Mouse (Mus musculus): ENCODE measurements around the gene Arf3. TPM values are rescaled to one million over a fixed set of nuclear protein-coding genes. Genes with fewer than 3 reads are reported as not detected.

Gene Arf3
- polyA plus RNA-seq, 1 experiment: 72.0 TPM

DNA sequence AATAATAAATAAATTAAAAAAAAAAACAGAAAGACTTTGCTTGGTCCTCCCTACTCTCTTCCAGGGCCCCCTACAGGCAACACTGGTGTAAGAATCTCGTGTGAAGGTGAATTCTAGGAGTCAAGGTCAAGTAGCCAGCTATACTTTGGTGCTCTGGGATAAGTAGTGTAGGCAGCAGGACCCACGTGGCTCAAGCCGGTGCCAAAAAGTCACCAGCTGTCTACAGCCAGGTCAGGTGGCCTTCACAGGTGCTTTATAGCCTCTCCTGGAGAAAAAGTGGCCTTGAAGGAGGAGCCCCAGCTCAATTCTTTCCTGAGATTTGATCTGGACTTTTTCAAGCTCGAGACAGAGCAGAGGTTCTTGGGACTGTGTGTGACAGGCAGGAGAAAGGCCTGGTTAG, 36.9 kb downstream of the Arf3 start:
- Histone ChIP-seq H3K36me3 (ENCODE audit: control insufficient read depth, insufficient read depth) (no peaks in the 10 kb centered on the region), H3K27me3 (ENCODE audit: control insufficient read depth, insufficient read depth, insufficient read length) (no peaks in the 10 kb centered on the region), H3K4me3 (no peak overlapping the region), H3K4me2 (ENCODE audit: low read depth) (no peak overlapping the region), H3K79me2 (ENCODE audit: control insufficient read depth, insufficient read depth) (no peaks in the 10 kb centered on the region), H3ac (ENCODE audit: control insufficient read depth, insufficient read length) (no peak overlapping the region)
- TF ChIP-seq MYOG (IDR thresholded peaks at IDR 0.05; ENCODE audit: control insufficient read depth in 1 of 3, insufficient read depth in 1 of 3, insufficient read length in 2 of 3, low read depth in 2 of 3): no peak
- no peak for TF ChIP-seq USF1 (IDR thresholded peaks at IDR 0.05; ENCODE audit: low read depth)
- TF ChIP-seq MYOD1 (IDR thresholded peaks at IDR 0.05; ENCODE audit: control insufficient read depth in 1 of 3, insufficient read length in 2 of 3, low read depth in 2 of 3): no peak
- TF ChIP-seq CEBPB (IDR thresholded peaks at IDR 0.05; ENCODE audit: insufficient read depth, poor library complexity, severe bottlenecking): no peak
- no peak for TF ChIP-seq E2F4 (IDR thresholded peaks at IDR 0.05; ENCODE audit: insufficient read depth)
- no peak for TF ChIP-seq POLR2AphosphoS2 (IDR thresholded peaks at IDR 0.05; ENCODE audit: insufficient read length, low read depth)
- TF ChIP-seq TCF12 (IDR thresholded peaks at IDR 0.05; ENCODE audit: insufficient read depth, poor library complexity, severe bottlenecking): no peak
- no peak for TF ChIP-seq REST (IDR thresholded peaks at IDR 0.05; ENCODE audit: insufficient read depth, insufficient read length)
- no peak for TF ChIP-seq MAX (IDR thresholded peaks at IDR 0.05; ENCODE audit: low read depth)
- TF ChIP-seq POLR2A (IDR thresholded peaks at IDR 0.05; ENCODE audit: insufficient read length, low read depth): no peak
- TF ChIP-seq TCF3 (IDR thresholded peaks at IDR 0.05; ENCODE audit: insufficient read length, low read depth): no peak
- TF ChIP-seq SRF (IDR thresholded peaks at IDR 0.05; ENCODE audit: control insufficient read depth, insufficient read length, low read depth): no peak

DNA sequence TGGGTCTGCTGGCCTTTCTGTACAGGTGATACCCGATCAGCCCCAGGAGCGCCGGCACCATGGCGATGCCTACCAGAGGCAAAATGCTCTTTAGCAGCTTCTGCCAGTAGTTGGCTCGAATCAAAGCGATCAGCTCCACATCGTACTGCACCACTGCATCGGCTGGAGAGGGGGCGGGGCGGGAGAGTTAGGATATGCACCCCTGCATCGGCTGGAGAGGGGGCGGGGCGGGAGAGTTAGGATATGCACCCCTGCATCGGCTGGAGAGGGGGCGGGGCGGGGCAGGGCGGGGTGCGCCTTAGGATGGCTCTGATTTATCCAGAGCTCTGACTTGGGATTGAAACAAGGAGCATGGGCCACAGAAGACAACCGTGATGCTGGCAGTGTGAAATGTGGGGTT, 38.6 kb downstream of the Arf3 start:
- Histone ChIP-seq H3ac (ENCODE audit: control insufficient read depth, insufficient read length) (no peak overlapping the region), H3K79me2 (ENCODE audit: control insufficient read depth, insufficient read depth) (no peaks in the 10 kb centered on the region), H3K4me3 (no peak overlapping the region), H3K27me3 (ENCODE audit: control insufficient read depth, insufficient read depth, insufficient read length) (no peaks in the 10 kb centered on the region), H3K4me2 (ENCODE audit: low read depth) (no peak overlapping the region), H3K36me3 (ENCODE audit: control insufficient read depth, insufficient read depth) (no peaks in the 10 kb centered on the region)
- TF ChIP-seq TCF12 (IDR thresholded peaks at IDR 0.05; ENCODE audit: insufficient read depth, poor library complexity, severe bottlenecking) (no peak), REST (IDR thresholded peaks at IDR 0.05; ENCODE audit: insufficient read depth, insufficient read length) (no peak), E2F4 (IDR thresholded peaks at IDR 0.05; ENCODE audit: insufficient read depth) (no peak), SRF (IDR thresholded peaks at IDR 0.05; ENCODE audit: control insufficient read depth, insufficient read length, low read depth) (no peak), USF1 (IDR thresholded peaks at IDR 0.05; ENCODE audit: low read depth) (no peak), POLR2A (IDR thresholded peaks at IDR 0.05; ENCODE audit: insufficient read length, low read depth) (no peak), CEBPB (IDR thresholded peaks at IDR 0.05; ENCODE audit: insufficient read depth, poor library complexity, severe bottlenecking) (no peak), MAX (IDR thresholded peaks at IDR 0.05; ENCODE audit: low read depth) (no peak), TCF3 (IDR thresholded peaks at IDR 0.05; ENCODE audit: insufficient read length, low read depth) (no peak), POLR2AphosphoS2 (IDR thresholded peaks at IDR 0.05; ENCODE audit: insufficient read length, low read depth) (no peak), MYOD1 (IDR thresholded peaks at IDR 0.05; ENCODE audit: control insufficient read depth in 1 of 3, insufficient read length in 2 of 3, low read depth in 2 of 3) (no peak)

DNA sequence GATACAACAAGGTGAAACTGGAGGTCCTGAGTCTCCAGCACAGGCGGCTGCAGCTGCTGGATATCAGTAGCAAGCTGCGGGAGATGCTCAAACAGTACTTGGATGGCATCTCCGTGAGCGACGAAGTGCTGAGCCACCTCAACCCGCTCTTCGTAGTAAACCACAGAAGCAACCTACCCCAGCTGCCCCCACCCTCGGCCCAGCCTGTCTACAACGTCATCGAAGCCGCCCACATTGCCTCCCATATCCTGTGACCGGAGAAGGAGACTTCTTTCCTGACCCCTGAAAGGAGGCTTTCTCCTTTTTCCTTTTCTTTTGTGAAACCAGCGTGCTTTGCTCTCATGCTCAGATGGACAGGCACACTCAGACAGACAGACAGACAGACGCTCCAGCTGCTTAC, 40.2 kb downstream of the Arf3 start:
- Histone ChIP-seq H3K36me3 (ENCODE audit: control insufficient read depth, insufficient read depth) (no peaks in the 10 kb centered on the region), H3K79me2 (ENCODE audit: control insufficient read depth, insufficient read depth) (no peaks in the 10 kb centered on the region), H3ac (ENCODE audit: control insufficient read depth, insufficient read length) (no peak overlapping the region), H3K4me3 (no peak overlapping the region), H3K4me2 (ENCODE audit: low read depth) (no peak overlapping the region), H3K27me3 (ENCODE audit: control insufficient read depth, insufficient read depth, insufficient read length) (no peaks in the 10 kb centered on the region)
- TF ChIP-seq E2F4 (IDR thresholded peaks at IDR 0.05; ENCODE audit: insufficient read depth) (no peak), REST (IDR thresholded peaks at IDR 0.05; ENCODE audit: insufficient read depth, insufficient read length) (no peak), POLR2AphosphoS2 (IDR thresholded peaks at IDR 0.05; ENCODE audit: insufficient read length, low read depth) (no peak), MAX (IDR thresholded peaks at IDR 0.05; ENCODE audit: low read depth) (no peak), CEBPB (IDR thresholded peaks at IDR 0.05; ENCODE audit: insufficient read depth, poor library complexity, severe bottlenecking) (no peak), SRF (IDR thresholded peaks at IDR 0.05; ENCODE audit: control insufficient read depth, insufficient read length, low read depth) (no peak), TCF12 (IDR thresholded peaks at IDR 0.05; ENCODE audit: insufficient read depth, poor library complexity, severe bottlenecking) (no peak), POLR2A (IDR thresholded peaks at IDR 0.05; ENCODE audit: insufficient read length, low read depth) (no peak), MYOD1 (IDR thresholded peaks at IDR 0.05; ENCODE audit: control insufficient read depth in 1 of 3, insufficient read length in 2 of 3, low read depth in 2 of 3) (no peak), USF1 (IDR thresholded peaks at IDR 0.05; ENCODE audit: low read depth) (no peak), MYOG (IDR thresholded peaks at IDR 0.05; ENCODE audit: control insufficient read depth in 1 of 3, insufficient read depth in 1 of 3, insufficient read length in 2 of 3, low read depth in 2 of 3) (no peak), TCF3 (IDR thresholded peaks at IDR 0.05; ENCODE audit: insufficient read length, low read depth) (no peak)

DNA sequence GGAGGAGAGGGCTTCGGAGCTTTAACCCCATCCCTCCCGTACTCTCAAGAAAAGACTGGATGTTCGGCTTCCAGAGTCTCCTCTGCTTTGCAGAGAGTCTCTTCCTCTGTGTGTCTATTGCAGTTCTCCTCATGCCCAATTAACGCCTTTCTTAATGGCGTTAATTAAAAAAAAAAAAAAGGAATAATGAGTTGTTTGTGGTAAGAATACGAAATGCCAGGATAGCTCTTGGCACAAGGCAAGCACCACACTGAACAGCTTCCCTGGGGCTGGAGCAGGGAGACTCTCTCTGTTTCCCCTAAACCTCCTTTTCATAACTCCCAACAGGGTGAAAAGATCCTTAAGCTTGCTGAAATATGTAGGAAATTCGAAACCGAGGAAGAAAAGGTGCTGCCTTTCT, 40.8 kb downstream of the Arf3 start:
- no peak overlapping the region for H3K4me2 ChIP-seq (ENCODE audit: low read depth)

More for the DNA sequence above, 40.8 kb downstream of the Arf3 start:
- Histone ChIP-seq H3K36me3 (ENCODE audit: control insufficient read depth, insufficient read depth) (no peaks in the 10 kb centered on the region), H3ac (ENCODE audit: control insufficient read depth, insufficient read length) (no peak overlapping the region), H3K4me3 (no peak overlapping the region), H3K79me2 (ENCODE audit: control insufficient read depth, insufficient read depth) (no peaks in the 10 kb centered on the region), H3K27me3 (ENCODE audit: control insufficient read depth, insufficient read depth, insufficient read length) (no peaks in the 10 kb centered on the region)
- TF ChIP-seq POLR2AphosphoS2 (IDR thresholded peaks at IDR 0.05; ENCODE audit: insufficient read length, low read depth): no peak
- no peak for TF ChIP-seq USF1 (IDR thresholded peaks at IDR 0.05; ENCODE audit: low read depth)
- no peak for TF ChIP-seq MAX (IDR thresholded peaks at IDR 0.05; ENCODE audit: low read depth)
- no peak for TF ChIP-seq REST (IDR thresholded peaks at IDR 0.05; ENCODE audit: insufficient read depth, insufficient read length)
- TF ChIP-seq TCF3 (IDR thresholded peaks at IDR 0.05; ENCODE audit: insufficient read length, low read depth): no peak
- no peak for TF ChIP-seq MYOG (IDR thresholded peaks at IDR 0.05; ENCODE audit: control insufficient read depth in 1 of 3, insufficient read depth in 1 of 3, insufficient read length in 2 of 3, low read depth in 2 of 3)
- no peak for TF ChIP-seq CEBPB (IDR thresholded peaks at IDR 0.05; ENCODE audit: insufficient read depth, poor library complexity, severe bottlenecking)
- TF ChIP-seq SRF (IDR thresholded peaks at IDR 0.05; ENCODE audit: control insufficient read depth, insufficient read length, low read depth): no peak
- TF ChIP-seq E2F4 (IDR thresholded peaks at IDR 0.05; ENCODE audit: insufficient read depth): no peak
- no peak for TF ChIP-seq MYOD1 (IDR thresholded peaks at IDR 0.05; ENCODE audit: control insufficient read depth in 1 of 3, insufficient read length in 2 of 3, low read depth in 2 of 3)
- no peak for TF ChIP-seq POLR2A (IDR thresholded peaks at IDR 0.05; ENCODE audit: insufficient read length, low read depth)
- TF ChIP-seq TCF12 (IDR thresholded peaks at IDR 0.05; ENCODE audit: insufficient read depth, poor library complexity, severe bottlenecking): no peak
